Mouse (Mus musculus): ENCODE results near the gene Slc50a1.

Slc50a1 gene

GRCm38 (mm10) chr3:89231345-89231744 is 39.0 kb downstream of the Slc50a1 start:
- no peak for DNase-seq (ENCODE audit: low spot score)

GRCm38 (mm10) chr3:89230561-89230960 is 39.8 kb downstream of the Slc50a1 start:
- DNase-seq (ENCODE audit: low spot score), result no peak

DNA sequence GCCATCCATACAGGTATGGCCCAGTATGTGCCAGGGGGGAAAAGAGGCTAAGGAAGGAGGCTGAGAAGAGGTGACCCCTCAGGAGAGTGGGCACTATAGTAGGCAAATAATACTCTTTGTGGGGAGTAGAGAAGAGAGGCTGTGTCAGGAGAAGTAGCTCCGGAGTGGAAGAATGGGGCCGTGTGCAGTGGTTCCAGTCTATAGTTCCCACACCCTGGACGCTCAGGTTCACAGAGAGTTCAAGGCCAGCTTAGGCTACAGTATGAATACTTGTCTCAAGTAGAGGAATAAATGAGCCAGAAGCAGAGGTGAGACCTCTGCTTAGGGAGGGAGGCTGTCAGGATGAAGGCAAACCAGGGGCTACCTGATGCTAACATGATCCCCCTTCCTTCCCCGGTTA is 41.1 kb downstream of the Slc50a1 start:
- no peak for DNase-seq (ENCODE audit: low spot score)

DNA sequence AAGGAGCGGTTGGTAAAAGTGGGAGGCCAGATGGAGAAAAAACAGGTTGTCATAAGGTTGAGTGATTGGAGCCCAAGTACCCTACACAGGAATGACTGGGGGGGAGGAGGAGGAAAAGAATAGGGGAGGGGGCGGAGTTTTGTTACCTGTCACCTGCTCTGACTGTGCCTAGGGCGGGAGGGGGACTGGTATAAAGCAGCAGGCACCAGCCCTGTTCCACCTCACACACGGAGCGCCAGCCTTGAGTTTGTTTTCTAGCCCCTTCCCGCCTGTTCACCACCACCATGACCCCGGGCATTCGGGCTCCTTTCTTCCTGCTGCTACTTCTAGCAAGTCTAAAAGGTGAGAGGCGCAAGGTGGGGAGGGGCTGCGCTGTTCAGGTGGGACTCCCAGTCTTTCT is 41.5 kb downstream of the Slc50a1 start, which contains the start of gene Muc1:
Muc1 (plus strand) TSS at position 222 of the 400 bp plus-strand sequence.
- DNase-seq (ENCODE audit: low spot score), result peak; percentile 34

- DNase-seq (ENCODE audit: low spot score), result peak; percentile 85
These were observed 42.2 kb downstream of the Slc50a1 start for GRCm38 (mm10) chr3:89228180-89228549.

DNA sequence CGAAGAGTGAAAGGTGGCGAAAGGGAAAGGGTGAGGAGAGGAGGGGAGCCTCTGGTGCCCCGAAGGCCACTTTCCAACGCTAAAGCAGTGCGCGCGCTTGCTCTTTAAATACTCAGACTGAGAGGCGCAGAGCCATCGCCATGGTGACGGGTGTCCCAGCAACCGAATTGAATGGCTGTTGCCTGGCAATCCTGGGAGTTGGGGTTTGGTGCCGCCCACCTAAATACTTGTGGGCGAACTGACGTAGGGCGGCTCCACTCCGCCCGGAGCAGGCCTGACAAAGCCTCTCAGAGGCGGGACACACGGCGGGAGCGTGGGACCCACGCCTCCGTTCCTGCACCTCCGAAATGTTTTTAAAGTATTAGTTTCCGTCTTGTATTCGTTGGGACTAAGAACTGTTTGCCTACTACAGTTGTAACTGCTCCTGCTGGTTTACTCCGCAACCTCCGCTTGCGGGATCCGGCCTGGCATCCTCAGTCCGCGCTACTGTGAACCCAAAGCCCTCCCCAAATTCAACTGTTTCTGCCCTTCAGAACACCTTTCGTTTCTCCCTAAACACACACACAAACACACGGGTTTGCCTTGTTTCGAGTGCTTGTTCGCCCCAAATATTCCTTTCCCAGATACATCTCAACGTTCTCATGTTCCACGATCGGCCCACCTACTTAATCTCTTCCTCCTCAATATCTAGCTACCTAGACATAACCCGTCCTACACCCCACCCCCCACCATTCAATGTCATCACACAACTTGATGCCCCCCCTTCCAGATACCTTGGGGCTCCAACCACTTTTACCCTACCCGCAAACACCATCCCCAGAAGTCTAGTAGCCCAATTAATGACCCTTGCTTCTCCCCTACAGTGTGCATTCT is 42.8 kb downstream of the Slc50a1 start:
- peak; percentile 87 for DNase-seq (ENCODE audit: low spot score)

DNA sequence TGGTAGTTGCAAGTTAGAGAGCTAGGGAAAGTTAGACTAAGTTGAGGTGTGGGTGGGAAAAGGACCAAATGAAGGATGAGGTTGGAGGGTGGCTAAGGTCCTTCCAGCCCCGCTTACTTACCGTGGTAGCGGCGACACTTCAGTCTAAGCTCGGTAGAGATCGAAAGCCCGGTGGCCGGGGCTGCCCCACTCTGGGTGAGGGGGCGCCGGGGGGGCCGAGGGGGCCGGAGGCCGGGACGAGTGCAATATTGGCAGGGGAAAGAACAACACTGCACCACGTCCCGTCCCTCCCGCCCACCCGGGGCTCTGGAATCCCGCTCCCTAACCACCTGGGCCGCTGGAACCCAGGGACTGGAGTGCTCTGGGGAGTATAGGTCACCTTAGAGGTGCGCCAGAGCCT is 43.5 kb downstream of the Slc50a1 start, which contains the start of gene Mtx1:
Mtx1 (minus strand) TSS at position 189 of the 400 bp plus-strand sequence.
- DNase-seq (ENCODE audit: low spot score), result no peak

DNA sequence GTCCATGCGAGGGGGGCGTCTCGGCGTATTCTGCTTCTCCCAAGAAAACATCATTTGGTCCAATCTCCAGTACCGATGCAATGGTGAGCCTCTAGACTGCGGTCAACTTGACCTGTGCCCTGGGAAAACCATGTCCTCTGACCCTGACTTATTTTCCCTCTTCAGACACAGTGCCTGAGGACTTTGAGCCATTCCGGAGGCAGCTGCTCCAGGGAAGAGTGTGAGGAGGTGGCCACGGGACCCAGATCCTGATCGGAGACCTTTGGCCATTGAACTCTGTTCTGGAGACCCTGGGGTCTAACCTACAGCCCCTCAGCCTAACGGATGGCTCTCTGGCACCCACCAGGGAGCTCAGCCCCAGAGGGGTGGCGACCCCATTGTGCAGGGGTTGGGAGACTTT is 44.0 kb downstream of the Slc50a1 start:
- DNase-seq (ENCODE audit: low spot score), result no peak

GRCm38 (mm10) chr3:89225918-89226317 is 44.5 kb downstream of the Slc50a1 start:
- no peak for DNase-seq (ENCODE audit: low spot score)

- no peak for DNase-seq (ENCODE audit: low spot score)
These were observed 45.0 kb downstream of the Slc50a1 start for GRCm38 (mm10) chr3:89225321-89225815.

- DNase-seq (ENCODE audit: low spot score), result no peak
These were observed 45.6 kb downstream of the Slc50a1 start for GRCm38 (mm10) chr3:89224796-89225195.

DNA sequence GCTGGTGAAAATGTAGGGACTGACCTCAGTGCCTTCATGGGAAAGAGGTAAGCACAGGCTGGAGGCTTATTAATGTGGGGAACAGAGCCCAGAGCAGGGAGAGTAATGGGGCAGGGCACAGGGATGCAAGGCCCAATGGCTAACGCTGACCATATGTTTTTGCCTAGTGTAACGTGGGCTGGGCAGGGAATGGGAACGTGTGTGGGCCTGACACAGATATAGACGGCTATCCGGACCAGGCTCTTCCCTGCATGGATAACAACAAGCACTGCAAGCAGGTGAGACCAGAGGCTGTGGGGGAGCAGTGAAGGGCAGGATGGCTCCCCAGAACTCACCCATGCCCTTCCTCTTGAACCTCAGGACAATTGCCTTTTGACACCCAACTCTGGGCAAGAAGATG is 49.2 kb downstream of the Slc50a1 start:
- DNase-seq (ENCODE audit: low spot score), result no peak

GRCm38 (mm10) chr3:89219546-89219945 is 50.8 kb downstream of the Slc50a1 start:
- DNase-seq (ENCODE audit: low spot score), result no peak

DNA sequence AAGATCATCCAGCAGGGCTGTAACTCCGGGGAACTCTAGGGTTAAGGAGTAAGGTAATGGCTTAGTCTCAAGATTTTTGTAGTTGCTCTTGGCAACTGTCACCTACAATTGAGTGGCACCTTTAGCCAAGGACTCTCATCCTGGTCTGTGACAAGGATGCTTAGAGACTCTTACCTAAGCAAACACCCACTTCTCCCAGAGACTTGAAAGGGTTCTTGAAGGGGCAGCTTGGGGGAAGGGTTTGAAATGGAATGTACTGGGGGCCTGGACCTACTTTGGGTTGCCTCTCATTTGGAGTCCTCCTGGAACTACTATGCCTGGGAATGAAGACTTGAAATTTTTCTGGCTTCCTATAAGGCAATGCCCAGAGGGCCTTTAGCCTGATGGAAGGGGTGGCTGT is 52.1 kb downstream of the Slc50a1 start:
- no peak for DNase-seq (ENCODE audit: low spot score)

All from testis, postnatal 14 days (tissue).